Mouse (Mus musculus): ENCODE measurements around the gene Ism1. TPM values are rescaled to one million over a fixed set of nuclear protein-coding genes. Genes with fewer than 3 reads are reported as not detected.

Ism1 gene
- polyA plus RNA-seq, 1 experiment from 2014 or later = 0.50 TPM

Other genes with a start within 250 kb of the Ism1 start
- not detected in 2 replicates for gene Sptlc3, start 184.3 kb upstream of the Ism1 start, polyA plus RNA-seq (2014; fragmentation: Nextera tagmentation; extraction: Ambion mirVana)

All from forebrain, embryonic 14.5 days (tissue).